Mouse (Mus musculus) 3T3-L1 (cell line): Measurements from ENCODE around the gene Spock1.
"Not testable (repeated sequence)": the region's sequence is repeated elsewhere in the genome, so short reads cannot be mapped to it uniquely, and the experiment has no call there.

Experiments used
- DNase-seq: peaks from one replicate; pipeline ENCODE4 v3.0.0-alpha.2; 2015; ENCODE audit warnings: low read depth, low spot score

Gene Spock1

GRCm38 (mm10) chr13:57496778-57497177, 411.4 kb downstream of the Spock1 start:
- DNase-seq = no peak

- no peak for DNase-seq
Observed at GRCm38 (mm10) chr13:57494838-57495237, 413.3 kb downstream of the Spock1 start.

- DNase-seq = no peak
Observed at GRCm38 (mm10) chr13:57488926-57489325, 419.2 kb downstream of the Spock1 start.

DNA sequence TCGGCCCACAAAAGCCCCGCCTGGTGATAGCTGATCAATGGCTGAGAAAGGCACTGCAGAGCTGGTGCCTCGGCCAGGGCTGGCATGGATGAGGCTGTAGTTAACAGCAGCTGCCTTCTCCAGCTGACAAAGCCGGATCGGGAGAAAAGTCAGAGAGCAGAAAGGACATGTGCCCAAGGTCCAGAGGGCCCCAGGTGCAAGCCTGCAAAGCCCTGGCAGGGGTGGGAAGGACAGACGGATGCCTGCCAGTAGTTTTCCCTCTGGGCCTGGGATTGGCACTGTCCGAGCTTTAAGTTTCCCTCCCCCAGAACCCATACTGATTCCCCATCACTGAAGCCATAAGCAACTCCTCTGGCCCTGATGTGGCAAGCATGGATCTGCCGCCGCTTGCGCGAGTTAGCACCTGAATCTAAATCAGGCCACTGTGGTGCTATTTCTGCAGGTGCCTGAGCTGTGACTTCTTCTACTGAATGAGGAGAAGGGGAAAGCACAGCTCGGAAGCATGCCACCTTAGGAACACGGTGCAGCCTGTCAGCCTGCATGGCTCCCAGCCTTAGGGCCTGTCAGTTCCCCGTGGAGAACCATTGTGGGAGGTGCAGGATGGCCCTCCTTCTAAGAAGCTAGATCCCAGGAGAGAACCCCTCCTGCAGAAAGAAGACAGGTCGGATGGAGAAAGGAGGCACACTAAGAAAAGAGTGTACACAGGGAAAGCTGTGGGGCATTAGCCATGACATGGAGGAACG, 423.5 kb downstream of the Spock1 start:
- no peak for DNase-seq

- DNase-seq = no peak
Observed at GRCm38 (mm10) chr13:57476700-57477099, 431.4 kb downstream of the Spock1 start.

DNA sequence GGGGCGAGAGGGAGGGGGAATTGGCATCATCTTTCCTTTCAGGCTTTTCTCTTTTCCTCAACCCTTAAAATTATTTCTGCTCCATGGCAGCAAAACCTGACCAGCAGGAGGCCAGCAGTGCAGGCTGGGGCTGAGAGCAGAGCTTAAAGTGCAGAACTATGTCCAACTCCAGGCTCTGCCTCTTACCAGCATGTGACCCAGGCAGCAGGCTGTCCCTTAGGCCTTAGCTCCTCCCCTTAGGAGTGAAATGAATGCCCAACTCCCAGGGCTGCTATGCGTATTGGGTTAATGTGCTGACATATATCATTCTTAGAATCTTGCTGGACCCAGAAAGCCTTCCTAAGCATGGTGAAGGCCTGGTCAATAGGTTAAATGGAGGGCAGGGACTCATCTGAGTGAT, 434.1 kb downstream of the Spock1 start:
- DNase-seq = no peak

- DNase-seq = not testable (repeated sequence)
Observed at GRCm38 (mm10) chr13:57470922-57471321, 437.2 kb downstream of the Spock1 start.

DNA sequence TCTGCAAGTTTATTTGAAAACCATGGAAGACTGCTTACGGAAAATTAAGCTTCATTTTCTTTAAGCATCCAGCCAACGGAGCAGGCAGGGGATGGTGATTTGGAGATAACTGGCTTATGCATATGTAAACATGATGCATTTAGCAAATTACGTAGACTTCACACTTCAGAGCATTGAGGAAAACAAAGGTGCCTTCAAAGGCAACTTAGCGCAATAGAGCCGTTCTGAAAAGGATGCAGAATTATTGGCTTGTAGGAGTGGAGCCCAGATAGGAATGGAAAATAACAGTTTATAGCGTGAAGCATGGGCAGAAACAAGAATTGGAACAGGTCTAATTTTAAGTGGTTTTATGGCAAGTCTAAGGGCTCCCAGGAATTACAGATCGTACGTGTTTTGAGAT, 448.2 kb downstream of the Spock1 start:
- DNase-seq = no peak

GRCm38 (mm10) chr13:57450189-57450821, 457.8 kb downstream of the Spock1 start:
- DNase-seq = no peak

DNA sequence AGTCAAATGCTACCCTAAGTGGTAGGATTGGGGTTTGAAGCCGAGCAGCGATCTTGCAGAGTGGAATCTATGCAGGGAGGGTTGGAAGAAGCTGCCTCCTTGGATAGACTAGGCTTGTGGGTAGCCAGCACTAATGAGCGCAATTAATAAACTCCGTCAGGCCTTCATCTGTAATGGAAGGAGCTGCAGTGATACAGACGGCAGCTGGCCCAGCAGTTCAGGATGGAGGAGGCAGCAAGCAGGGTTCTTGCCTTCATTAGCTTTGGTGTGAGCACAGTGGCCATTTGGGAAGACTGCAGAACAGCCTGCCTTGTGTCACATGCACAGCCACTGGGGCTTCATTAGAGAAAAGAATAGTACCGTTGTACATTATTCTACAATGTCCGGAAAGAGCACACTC, 459.2 kb downstream of the Spock1 start:
- no peak for DNase-seq

DNA sequence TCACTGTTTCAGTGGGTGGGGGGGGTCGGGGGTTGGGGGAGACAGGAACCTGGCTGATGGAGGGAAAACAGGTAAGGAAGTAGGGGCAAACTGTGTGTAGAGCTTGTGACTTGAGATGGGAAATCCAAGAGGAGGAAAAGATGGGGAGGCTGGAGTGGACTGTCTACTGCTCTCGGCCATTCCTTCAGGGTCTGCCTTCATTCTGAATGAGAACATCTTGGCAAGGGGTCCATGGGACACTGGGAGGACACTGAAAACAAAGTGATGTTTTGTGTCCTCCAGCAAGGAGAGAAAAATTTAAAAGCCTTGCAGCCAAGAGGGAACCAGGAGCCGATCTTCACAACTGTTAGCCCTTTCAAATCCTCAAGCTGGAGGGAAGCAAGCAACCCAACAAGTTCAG, 463.2 kb downstream of the Spock1 start:
- no peak for DNase-seq

GRCm38 (mm10) chr13:57440111-57440510, 468.0 kb downstream of the Spock1 start:
- no peak for DNase-seq

DNA sequence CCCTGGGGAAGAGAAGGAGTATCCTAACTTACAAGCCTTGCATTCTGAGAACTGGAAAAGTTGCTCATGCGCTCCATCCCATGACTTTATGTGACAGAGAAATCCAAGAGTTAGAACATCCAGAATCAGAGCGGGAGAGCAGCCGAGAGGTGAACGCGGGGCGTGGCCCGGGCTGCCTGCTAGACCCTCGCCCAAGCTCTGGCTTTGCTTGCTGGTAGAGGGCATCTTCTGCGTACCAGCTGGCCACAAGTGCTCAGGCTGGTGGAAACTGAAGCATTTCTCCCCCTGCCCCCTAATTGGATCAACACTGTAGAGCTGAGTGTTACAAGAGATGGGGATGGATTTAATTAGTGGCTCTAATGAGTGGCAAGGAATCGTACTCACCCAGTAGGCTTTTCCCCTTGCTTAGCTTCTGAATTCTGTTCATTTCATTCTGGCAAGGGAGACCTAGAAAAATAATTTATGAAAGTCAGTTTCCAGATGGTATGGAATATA, 472.4 kb downstream of the Spock1 start:
- DNase-seq = no peak

GRCm38 (mm10) chr13:57433848-57434247, 474.3 kb downstream of the Spock1 start:
- no peak for DNase-seq

DNA sequence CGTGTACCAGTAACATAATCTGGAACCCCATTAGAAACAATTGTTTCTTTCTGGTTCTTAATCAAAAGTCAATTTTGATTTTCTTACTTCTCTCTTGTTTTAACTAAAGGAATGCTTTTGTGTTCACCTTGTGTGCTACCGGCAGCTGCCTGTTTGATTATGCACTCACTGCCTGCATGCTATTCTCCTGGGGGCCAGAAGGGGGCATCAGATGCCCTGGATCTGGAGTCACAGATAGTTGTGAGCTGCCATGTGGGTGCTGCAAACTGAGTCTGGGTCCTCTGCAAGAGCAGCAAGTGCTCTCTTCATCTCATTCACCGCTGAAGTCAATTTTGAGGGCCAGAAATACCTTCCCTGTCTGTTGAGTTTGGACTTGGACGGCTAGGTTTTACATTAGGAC, 476.3 kb downstream of the Spock1 start:
- DNase-seq = no peak

GRCm38 (mm10) chr13:57428840-57429239, 479.3 kb downstream of the Spock1 start:
- no peak for DNase-seq

DNA sequence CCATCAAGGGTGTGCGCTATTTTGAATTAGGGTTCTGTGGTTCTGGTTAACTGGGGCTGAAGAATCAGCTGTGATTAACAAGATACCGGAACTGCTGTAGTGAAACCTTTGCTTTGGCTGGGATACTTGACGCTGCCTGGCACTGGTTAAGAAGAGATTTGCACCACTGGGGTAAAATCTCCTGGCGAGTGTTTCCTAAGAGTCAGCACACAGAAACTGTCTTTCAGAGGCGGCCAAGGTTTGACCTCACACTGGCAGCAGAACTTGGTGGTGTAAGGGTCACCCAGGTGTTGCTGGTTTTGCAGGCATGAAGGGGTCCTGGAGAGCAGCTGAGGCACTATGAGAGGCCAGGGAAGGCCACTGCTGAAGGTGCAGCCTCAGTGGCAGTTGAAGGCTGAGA, 489.4 kb downstream of the Spock1 start:
- no peak for DNase-seq

DNA sequence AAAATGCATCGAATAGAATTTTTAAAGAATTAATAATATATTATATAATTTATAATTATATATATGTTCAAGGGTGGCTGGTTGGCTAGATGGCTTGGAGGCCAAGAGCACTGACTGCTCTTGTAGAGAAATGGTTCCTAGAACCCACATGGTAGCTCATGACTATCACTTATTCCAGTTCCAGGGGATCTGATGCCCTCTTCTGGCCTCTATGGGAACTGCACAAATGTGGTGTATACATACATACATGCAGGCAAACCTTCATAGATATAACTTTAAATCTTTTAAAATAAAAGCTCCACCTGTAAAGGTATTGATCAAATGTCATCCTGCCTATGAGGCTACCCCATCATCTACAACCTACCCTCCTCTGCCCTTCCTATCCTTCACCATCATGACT, 493.4 kb downstream of the Spock1 start:
- DNase-seq = no peak

DNA sequence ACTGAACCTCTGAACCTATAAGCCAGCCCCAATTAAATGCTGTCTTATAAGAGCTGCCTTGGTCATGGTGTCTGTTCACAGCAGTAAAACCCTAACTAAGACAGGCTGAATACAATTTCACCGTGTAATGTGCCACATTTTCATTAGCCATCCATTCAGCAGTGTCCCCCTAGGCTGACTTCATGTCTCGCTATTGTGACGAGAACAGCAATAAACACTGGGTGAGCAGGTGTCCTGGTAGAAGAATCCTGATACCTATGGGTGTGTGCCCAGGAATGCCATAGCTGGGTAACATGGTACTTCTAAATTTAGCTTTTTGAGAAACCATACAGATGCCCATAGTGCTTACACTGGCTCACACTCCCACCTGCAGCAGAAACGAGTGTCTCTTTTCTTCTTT, 500.5 kb downstream of the Spock1 start:
- DNase-seq = no peak

DNA sequence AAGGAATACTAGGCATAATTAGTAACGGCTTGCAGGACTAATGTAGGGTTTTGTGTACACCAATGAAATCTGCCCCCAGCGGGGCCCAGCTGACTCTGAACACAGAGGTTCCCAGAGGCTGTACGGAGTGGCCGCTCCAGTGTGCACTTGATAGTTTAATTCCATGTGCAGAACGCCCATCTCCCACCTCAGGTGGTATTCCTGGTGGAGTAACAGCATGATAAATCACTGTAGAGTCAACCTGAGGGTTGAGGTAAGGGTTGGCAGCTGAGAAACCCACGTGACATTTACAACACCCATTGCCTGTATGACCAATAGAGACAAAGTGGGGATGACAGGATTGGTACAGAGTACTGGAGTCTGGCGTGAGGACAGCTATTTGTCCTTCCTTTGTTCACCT, 505.7 kb downstream of the Spock1 start:
- no peak for DNase-seq

GRCm38 (mm10) chr13:57372141-57372700, 535.9 kb downstream of the Spock1 start:
- no peak for DNase-seq
